Mouse (Mus musculus): ENCODE results near the gene Coq3.

Gene Coq3

DNA sequence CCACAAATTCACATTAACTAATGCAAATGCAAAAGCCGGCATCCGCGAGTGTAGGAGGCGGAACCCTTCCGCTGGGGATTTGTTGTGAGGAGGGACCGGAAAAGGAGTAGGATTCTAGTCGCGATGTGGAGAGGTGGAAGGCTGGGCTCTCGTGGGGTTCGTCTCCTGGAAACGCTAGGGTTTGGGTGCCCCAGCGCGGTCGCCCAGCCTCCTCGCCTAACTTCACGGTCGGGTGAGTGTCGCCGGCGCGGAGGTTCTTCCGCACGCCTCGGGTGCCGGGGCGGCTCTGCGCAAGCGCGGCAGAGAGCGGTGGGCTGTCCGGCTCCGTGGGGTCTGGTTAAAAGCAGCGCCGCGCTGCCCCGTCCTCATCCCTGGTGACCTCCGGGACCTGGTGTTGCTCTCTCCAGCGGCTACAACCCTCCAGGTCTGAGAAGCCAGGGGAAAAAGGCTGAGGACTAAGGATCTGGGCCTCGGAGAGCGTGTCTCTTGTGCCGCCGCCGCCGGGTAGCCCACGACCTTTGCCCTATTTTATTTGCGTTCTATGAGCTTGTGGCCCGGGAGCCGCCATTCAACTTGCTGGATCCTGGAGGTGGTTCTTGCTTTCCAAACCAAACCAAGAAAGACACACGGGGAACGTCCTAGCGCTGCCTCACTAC, at the start of gene Coq3:
Gene Coq3 (plus strand): TSS at position 109 of the 656 bp plus-strand sequence.
- peak; percentile 84 for DNase-seq

DNA sequence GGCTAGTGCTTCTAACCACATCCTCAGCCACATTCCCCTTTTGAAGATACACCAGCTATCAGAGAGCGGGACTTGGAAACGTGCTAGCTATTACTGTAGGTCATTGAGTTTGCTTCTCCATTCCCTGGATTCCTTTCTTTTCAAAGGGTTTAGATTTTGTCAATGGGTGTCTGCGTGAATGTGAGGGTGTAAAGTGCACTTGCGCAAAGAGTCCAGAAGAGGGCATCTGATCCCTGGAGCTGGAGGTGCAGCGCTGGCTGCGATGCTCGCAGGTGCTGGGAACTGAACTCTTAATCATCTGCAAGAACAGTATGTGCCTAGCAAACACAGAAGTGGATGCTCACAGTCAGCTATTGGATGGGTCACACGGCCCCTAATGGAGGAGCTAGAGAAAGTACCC, 46.6 kb upstream of the Coq3 start:
- no peak for DNase-seq

DNA sequence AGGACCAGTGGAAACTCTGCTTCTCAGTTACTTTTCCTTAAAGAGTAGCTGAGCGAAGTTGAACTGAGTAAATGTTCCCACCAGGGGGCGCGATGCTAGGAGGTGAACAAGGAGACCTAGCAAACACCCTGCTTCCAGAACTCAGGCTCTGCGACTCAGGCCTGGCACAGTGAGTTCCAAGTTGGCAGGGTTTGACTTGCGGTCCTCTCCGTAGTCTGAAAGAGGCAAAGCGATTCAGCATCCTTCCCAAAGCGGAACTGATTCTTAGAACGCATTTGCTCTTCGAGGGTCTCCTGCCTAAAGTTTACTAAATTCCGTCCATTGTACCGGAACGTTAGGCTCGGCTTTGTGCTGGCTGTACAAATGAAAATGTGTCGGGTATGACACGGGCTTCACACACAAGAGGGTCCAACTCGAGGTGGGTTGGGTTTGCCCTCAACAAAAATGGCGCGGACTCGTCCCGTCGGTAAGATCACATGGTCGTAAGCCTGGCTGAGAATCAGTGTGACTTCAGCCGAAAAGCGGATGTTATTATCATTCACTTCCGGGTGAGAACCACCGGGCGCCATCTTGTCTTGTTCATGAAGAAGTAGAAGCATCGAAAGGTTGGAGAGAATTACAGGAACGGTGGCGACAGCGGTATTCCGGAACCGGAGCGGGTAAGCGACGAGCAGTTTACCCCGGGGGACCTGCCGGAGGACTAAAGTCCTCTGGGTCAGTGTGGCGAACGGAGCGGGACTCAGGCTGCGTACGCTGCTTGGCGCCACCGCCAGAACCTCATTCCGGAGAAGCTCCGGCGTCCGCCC, 31.8 kb upstream of the Coq3 start, which contains the start of gene Pnisr:
Gene Pnisr (plus strand): TSS at position 103 of the 806 bp plus-strand sequence.
- peak; percentile 96 for DNase-seq

DNA sequence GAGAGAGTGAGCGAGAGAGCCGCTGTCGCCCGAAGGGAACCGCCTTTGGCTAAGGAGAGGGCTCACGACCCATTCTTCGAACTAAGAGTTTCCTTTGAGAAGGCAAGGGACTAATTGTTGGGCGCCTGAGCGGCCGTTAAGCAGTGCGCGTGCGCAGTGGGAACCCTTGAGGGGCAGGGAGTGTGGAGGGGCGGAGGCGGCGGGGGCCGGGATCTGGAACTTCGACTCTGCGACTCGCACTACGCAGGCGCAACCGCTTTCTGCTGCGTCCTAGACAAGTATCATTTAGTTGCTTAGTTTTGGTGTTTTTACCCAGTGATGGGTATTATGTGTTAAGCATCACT, 31.2 kb upstream of the Coq3 start:
- peak; percentile 93 for DNase-seq

DNA sequence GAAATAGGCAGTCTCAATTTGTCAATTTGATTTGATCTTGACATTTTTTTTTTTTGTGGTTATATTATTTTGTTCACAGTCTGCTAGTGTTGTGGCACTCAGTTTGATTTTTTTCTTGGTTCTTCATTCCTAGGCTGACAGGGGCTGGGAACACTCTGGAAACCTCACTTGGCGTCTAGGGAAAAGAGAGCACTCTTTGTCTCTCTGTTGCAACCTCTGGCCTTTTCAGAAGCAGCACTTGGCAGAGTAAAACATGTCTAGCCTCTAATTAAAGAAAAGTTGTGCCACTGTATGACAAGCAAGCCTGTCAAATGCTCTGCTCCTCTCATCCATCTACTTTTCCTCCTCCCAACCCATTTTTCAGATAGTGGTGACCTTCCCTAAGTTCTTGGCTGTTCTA, 22.0 kb upstream of the Coq3 start:
- DNase-seq = no peak

DNA sequence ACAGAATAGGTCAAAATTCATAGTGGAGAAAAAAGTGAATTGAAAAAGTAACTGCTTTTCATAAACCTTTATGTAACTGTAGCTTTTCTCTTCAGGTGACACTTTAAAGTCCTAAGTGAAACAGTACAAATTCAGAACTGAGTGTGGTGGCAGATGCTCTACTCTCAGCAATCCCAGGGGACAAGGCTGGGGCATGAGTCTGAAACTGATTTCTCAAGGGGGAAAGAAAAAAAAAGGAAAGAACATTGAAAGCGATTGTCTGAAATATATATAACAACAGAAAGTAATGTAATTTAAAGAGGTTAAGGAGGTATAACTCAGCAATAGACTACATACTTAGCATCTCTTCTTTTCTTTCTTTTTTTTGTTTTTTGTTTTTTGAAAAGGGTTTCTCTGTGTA, 14.2 kb upstream of the Coq3 start:
- no peak for DNase-seq

DNA sequence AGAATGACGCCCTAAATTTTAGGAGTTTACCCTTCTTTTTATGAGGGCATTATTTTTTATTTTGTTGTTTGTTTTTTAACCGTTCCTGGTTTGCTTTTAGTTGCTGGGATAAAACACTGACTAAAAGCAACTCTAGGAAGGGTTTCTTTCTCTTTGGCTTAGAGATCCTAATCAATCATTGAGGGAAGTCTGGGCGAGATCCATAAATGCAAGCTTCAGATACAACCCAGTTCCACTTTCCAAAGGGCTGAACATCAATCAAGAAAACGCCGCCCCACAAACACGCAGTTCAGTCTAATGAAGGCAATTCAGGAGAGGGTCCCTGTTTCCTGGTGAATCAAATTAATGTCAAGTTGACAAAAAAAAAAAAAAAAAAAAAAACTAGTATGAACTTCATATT, 697 bp upstream of the Coq3 start:
- no peak for DNase-seq

DNA sequence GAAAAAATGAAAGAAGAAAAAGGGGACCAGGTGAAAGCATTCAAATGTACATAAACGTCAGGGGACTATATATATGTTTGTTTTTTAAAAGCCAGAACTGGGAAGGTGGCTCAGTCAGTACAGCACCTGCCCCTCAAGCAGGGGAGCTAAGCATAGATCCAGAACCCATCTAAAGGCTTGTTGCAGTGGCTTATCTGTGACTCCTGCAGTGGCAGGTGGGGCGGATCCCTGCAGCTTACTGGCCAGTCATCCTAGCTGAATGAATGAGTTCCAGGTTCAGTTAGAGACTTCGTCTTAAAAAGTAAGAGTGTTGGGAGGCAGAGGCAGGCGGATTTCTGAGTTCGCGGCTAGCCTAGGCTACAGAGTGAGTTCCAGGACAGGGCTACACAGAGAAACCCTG, 3.3 kb downstream of the Coq3 start:
- DNase-seq = no peak

DNA sequence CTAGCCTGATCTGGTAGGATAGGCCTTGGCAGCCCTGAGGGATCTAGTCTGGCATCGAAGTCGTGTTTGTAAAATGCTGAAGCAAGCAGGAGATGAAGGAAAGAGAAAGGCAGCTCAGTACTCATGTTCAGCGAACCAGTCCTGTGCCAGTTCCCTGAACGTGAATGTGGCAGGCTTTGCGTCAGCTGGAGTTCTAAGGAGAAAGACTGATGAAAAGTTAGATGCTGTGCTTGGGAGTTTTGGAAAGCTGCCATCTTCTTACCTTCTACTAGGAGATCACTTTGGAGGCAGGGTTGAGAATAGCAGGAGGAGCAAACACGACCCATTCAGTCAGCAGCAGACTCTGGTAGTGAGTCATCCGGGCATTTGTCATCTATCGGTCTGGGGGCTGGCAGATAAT, 6.4 kb downstream of the Coq3 start:
- no peak for DNase-seq

DNA sequence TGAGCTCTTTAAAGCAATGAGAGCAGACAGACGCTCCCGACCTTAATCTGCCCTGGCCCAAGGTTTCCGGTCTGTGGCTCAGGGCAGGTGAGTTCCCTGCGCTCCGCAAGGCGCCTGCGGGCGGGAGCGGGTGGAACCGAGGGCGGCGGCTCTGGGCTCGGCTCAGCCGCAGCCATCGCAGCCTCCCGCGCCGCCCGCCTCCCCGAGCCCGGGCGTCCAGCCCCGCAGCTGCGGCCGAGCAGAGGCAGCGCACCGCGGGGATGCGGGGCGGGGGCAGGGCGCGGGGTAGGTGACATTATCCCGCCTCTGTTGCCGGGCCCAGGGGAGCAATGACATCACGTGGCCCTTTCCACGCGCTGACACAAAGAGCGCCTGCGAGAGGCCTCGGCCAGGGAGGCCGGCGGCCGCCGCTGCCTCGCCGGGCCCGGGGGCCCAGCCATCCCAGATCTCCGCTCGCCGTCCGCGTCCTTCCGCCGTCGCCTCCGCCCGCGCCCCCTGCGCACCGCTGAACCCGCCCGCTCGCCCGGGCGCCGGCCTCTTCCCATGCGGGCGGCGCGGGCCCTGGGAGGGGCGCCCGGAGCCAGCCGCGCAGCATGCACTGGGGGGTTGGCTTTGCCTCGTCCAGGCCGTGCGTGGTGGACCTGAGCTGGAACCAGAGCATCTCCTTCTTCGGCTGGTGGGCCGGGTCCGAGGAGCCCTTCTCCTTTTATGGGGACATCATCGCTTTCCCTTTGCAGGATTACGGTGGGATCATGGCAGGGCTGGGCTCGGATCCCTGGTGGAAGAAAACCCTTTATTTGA, 51.7 kb downstream of the Coq3 start, which contains the start of gene Faxc:
Gene Faxc (plus strand): TSS at position 359 of the 801 bp plus-strand sequence.
- DNase-seq = peak; percentile 32

DNA sequence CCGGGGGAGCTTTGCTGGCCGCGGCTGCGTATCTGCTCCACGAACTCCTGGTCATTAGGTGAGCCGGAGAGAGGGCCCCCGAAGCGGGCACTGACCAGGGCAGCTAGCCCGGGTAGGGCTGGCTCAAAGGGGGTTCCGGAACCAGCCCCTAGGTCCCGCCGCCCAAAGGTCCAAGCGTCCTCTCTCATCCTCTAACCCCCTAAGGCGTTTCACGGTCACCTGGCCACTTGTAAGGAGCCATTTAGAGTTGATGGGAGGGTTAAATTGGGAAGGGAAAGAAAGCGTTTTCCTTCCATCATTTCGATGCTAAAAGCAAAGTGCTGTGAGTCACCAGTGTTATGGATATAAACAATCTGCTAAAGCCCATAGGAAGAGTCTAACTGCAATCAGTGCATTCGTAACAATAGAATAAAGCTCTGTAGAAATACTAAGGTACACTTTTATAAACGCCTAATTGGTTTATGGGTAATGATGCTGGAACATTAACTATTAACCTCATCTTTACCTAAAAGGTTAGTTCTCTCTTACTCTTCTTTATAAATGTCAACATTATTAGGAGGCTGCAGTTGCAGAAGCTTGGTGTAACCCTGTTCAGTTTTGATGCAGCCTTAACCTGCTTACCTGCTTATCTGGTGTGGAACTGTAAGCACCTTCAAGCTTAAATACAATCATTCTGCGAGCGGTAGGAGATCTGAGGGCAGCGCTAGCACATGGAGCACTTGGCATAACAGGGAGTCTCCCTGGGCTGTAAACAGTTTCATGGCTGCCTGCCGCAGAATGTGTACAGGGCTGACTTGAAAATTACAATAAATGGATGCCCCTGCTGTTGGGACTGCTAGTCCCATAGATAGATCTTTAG, 52.5 kb downstream of the Coq3 start:
- no peak for DNase-seq

DNA sequence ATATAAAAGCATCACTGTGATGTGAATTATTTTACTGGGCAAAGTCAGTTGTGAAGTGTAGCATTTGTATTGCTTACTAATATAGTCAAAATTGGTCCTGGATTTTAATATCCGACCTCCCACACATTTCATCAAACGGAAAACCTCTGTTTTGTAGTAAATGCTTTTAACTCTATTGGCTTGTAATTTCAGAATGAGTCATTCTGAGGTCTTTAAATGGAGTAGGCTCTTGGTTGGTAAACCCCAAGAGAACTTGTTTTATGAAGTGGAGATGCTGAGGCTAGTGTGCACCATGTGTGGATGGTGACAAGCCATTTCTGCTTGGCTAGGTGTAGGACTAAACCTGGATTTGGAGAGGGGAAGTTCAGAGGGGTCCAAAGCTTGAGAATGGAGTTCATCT, 55.9 kb downstream of the Coq3 start:
- DNase-seq = no peak

DNA sequence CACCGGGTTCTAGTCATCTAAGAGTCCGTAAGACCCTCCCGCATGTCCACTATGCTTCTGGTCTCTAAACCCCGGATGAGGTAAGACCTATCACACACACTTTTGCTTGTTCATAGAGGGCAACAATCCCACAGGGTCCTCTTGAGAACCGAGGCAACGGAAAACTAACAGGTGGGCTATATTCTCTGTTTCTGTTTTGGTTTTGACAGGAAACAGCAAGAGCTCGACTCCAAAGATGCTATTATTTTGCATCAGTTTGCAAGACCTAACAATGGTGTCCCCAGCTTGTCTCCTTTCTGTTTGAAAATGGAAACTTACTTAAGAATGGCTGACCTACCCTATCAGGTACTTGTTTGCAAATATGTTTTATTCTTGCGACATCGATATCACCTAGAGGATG, 57.0 kb downstream of the Coq3 start:
- DNase-seq = no peak

DNA sequence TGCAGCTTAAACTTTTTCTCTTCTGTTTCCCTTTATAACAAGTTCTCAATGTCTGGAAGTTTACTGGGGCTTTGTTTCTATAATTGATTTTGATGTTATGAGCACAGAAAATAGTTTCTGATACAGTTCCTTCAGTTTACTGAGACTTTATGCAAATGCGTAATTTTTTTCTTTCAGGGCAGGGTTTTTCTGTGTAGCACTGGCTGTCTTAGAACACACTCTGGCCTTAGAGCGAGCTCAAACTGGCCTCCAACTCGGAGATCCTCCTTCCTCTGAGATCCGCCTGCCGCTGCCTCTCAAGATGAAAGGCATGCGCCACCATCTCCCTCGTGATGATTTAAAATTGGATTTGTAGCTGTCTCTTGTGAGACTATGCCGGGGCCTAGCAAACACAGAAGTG, 58.4 kb downstream of the Coq3 start:
- no peak for DNase-seq

DNA sequence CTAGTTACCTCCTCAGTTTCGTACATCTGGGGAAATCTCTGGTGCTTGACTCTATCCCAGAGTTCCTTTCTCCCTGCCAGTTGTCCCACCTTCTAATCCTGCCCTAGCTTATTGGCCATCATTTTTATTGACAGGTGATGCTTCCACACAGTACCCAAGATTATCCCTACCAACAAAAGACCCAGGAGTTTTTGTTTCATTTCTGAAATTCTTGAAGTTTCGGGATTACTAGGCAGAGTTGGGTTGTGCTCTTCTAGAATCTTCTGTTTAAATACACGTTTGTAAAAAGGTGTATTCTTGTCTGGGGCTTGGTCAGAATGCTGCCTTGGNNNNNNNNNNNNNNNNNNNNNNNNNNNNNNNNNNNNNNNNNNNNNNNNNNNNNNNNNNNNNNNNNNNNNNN, 65.2 kb downstream of the Coq3 start:
- DNase-seq = no peak

DNA sequence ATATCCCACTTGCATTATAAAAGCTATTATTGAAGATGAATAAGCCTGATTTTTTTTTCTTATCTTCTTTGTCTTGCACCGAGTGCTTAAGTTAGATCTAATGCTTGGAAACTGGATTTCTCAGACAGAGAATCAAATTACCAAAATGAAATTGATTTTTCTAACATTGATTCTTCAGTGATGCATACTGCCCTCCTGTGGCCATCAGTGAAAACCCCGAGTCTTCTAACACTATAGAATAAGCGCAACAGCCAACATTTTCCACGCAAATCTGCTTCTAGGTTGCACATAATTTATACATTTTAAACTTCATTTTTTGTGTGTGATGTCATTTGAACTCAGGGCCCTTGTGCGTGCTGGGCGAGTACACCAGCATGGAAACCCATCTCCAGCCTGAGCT, 72.0 kb downstream of the Coq3 start:
- DNase-seq = peak; percentile 34

DNA sequence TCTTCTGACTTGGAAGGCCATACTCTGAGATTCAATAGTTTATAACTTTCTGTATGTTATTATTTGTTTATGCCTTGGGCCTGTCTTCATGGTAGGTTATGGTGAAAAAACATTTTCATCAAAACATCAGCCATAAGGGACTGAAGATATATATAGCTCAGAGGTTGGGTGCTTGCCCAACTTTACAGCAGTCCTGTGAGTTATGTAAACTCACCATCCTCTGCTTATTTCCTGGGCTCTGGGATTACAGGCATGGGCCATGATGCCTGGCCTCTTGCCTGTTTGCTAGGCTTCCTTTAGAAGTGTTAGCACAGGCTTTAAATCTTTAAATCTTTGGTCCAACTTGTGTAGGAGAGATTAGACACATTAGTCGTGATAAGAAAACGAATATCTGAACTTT, 72.8 kb downstream of the Coq3 start:
- DNase-seq = no peak

DNA sequence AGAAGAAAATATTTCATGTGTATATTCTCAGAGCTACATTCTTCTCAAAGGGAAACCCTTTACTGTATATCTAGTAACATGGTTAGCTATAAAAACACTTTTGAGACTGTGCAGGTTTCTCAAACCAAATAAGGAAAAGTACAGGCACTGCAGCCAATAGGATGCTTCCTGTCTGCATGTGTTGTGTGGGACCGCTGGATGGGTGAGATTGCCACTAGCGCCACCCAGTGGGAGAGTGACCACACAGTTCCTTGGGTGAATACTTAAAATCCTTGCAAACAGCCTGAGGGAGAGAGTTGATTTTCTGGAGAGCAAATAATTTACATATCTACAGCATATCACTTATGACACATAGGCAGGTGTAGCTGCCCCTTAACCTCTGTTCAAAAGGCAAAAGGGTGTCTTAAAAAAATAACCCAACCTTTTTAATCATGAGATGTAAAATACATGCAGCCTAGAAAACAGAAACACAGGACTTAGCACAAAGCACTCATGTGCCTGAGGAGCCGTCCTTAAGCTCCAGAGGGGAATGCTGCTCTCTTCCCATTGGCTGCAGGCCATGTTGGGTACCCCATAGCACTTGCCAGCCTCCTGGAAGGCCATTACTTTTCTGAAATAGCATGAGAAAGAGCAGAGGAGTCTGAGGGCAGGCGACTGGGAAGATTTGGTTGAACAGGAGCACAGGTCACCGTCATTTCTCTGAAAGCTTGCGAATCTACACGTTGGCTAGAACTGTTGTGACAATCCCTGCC, 78.3 kb downstream of the Coq3 start:
- DNase-seq = peak; percentile 72
